Mouse (Mus musculus): Measurements from ENCODE around the gene Pak1.
"Not testable (repeated sequence)": the region's sequence is repeated elsewhere in the genome, so short reads cannot be mapped to it uniquely, and the experiment has no call there.

Gene Pak1

DNA sequence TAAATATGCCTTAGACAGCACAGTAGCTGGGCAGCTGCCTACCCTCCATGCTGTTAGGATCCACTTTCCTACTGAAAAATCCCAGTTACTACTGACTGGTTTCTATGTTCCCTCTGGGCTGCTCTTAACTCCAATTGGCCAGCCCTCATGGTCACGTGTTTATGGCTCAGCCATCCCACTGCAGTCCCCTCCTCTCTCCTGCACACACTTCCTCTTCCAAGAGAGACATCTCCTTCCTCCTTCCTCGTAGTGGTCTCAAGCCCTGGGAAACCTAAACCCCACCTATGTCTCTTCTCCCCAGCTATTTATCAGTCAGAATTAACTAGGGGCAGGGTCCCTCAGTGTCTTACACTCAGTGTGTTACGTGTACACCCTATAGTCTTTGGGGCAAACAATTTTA is 61.2 kb downstream of the Pak1 start:
- not testable (repeated sequence) for DNase-seq (ENCODE audit: low spot score in 2 of 2)

GRCm38 (mm10) chr7:97850331-97850730 is 62.0 kb downstream of the Pak1 start:
- no peak for DNase-seq (ENCODE audit: low spot score in 2 of 2)

GRCm38 (mm10) chr7:97863512-97863911 is 75.2 kb downstream of the Pak1 start:
- no peak for DNase-seq (ENCODE audit: low spot score in 2 of 2)

DNA sequence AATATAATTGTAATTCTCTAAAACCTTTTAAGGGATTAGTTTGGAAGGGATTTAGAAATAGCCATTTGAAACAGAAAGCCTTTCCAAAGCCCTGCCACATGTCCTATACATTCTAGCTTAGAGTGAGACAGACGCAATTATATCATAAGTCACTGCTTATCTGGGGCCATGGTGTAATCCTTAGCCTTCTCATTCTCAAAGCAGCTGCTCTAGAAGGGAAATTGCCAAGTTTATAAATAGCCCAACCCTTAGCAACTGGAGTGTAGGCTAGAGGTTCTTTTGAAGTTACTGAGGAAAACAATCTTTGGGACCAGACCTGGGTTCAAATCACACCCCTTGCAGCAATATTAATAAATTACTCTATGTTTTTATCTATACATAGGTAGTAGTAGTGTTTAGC is 76.2 kb downstream of the Pak1 start:
- no peak for DNase-seq (ENCODE audit: low spot score in 2 of 2)

DNA sequence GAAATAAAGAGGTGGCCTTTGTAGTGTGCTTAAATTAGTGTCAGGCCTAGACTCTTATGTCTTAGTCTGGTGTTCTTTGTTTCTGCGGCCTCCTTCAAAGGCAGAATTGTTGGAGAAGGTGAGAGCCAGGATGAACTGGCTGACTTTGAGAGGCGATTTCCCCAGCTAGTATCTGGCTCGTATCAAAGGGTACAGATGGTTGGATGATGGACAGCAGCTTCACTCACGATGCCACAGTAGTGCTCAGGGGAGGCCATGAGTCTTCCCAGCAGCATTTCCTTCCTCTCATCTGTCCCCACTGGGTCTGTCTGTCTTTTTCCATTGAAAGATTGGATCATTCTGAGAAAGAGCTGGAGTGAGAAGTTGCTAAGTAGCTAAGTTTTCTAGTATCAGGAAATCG is 79.5 kb downstream of the Pak1 start:
- DNase-seq (ENCODE audit: low spot score in 2 of 2): no peak

GRCm38 (mm10) chr7:97868766-97869165 is 80.4 kb downstream of the Pak1 start:
- no peak for DNase-seq (ENCODE audit: low spot score in 2 of 2)

DNA sequence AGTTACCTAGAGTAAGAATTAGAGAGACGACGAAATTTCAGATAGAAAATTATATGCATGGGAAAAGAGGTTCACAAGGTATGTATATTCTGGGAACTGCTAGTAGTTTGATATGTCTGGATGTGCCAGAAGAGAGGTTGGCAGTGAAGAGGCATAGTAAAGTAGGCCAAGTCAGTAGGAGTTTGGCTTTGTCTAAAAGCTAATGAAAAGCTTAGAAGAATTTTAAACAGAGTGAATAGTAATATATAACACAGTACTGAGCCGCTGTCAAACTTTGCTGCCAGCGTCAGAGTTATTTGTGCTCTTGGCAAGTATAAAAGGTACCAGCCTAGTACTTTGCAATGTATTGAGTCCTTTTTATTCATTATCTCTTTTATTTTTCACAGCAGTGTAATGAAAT is 84.1 kb downstream of the Pak1 start:
- no peak for DNase-seq (ENCODE audit: low spot score in 2 of 2)

DNA sequence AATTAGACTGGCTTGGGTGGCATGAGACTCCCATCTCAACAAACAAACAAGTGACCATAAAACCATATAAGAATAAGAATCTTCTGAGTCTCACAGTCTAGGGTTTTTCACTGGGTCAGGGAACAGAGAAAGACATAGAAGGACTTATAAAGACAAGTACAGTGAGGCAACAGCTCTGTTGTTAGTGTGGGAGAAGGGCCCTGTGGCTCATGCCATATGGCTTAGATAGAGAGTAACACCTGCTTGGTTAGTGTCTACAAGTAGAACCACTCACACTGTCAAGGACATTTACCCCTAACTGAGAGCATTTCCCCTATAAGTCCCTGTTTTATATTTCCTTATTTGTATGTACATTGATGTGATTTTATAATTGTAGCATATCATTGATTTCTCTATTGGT is 85.0 kb downstream of the Pak1 start:
- DNase-seq (ENCODE audit: low spot score in 2 of 2): no peak

DNA sequence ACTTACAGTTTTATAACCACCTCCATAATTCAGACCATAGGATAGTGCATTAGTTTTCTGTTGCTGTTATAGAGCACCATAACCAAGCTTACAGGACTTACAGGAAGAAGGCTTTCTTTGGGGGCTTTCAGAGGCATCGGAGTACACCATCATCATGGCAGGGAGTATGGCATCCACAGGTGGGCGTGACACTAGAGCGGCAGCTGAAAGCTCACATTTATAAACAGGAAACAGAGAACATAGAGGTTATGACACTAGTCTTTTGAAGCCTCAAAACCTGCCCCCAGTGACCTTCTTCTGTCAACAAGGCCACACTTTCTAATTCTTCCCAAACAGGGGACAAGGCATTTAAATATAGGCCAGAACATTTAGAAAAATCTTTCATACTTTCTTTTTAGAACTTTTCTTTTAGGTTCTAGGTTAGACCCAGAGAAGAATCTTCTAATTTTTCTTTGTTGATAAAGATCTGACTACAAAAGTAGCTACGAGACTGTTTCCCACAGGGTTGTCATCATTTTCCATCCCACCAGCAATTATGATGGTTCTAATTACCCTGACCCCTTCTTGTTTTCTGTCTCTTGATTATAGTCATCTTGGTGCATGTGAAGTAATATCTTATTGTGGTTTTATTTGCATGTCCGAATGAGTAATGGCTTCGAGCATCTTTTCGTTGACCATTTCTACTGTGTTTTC is 89.7 kb downstream of the Pak1 start:
- no peak for DNase-seq (ENCODE audit: low spot score in 2 of 2)

- DNase-seq (ENCODE audit: low spot score in 2 of 2): no peak
Observed at GRCm38 (mm10) chr7:97911646-97912045, 123.3 kb downstream of the Pak1 start.

- DNase-seq (ENCODE audit: low spot score in 2 of 2): no peak
Observed at GRCm38 (mm10) chr7:97914833-97915516, 126.6 kb downstream of the Pak1 start.

- no peak for DNase-seq (ENCODE audit: low spot score in 2 of 2)
Observed at GRCm38 (mm10) chr7:97919742-97920141, 131.4 kb downstream of the Pak1 start, which contains the start of gene Gdpd4. TSS of gene Gdpd4 (plus strand) at chr7:97919955.

- DNase-seq (ENCODE audit: low spot score in 2 of 2): no peak
Observed at GRCm38 (mm10) chr7:97925819-97926218, 137.5 kb downstream of the Pak1 start.

- no peak for DNase-seq (ENCODE audit: low spot score in 2 of 2)
Observed at GRCm38 (mm10) chr7:97926978-97927377, 138.6 kb downstream of the Pak1 start.

DNA sequence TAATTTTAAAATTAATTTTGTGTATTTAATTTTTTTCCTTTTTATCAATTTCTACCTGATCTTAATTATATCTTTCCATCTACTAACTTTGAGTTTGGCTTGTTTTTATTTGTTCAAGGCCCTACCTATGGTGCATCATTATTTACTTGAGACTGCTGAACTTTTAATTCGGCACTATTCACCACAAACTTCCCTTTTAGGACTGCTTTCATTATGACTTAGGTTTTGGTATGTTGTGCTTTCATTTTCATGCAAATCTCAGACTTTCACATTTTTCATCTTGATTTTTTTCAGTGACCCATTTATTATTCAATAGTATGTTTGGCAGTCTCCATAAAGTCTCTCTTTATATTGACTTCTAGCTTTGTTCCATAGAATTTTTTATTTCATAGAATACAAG is 156.1 kb downstream of the Pak1 start:
- no peak for DNase-seq (ENCODE audit: low spot score in 2 of 2)
